Mouse (Mus musculus) 3134 (cell line): Measurements from ENCODE around the gene Gm20695.

Experiments used
- DNase-seq: peaks from one replicate; pipeline ENCODE4 v3.0.0-alpha.2; 2011; ENCODE audit warnings: low spot score; ENCODE audit not compliant: insufficient read length; ENCODE audit errors: extremely low read depth

Gm20695 gene

GRCm38 (mm10) chr16:3893739-3894138 lies 9.3 kb downstream of the Gm20695 start:
- DNase-seq: no peak

DNA sequence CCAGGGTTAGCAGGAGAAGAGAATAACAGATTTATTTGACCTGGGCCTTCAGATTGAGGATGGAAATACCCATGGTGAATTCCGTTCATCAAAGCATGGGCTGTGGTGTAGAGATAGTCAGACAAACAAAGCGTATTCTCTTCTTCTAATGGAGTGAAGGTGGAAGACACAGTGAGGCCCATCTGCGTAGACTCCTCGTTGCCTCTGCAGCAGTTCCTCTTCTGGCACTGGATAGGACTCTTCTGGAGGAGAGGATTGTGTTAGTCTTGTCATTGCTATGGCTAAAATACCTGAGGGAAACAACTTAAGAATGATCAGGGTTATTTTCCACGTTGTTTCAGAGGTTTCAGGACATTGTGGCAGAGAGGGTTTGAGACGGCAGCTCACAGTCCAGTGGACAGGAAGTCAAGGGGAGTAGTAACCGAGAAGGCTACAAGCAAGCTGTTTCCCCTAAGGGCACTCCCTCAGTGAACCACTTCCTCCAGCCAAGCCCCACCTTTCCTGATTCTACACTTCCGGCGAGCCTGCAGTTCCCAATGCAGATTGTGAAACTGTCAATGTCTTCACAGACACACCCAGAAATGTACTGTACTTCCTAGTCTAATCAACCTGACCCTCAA lies 10.8 kb downstream of the Gm20695 start:
- DNase-seq: no peak

- no peak for DNase-seq
Measured at GRCm38 (mm10) chr16:3896046-3896445, 11.6 kb downstream of the Gm20695 start.

DNA sequence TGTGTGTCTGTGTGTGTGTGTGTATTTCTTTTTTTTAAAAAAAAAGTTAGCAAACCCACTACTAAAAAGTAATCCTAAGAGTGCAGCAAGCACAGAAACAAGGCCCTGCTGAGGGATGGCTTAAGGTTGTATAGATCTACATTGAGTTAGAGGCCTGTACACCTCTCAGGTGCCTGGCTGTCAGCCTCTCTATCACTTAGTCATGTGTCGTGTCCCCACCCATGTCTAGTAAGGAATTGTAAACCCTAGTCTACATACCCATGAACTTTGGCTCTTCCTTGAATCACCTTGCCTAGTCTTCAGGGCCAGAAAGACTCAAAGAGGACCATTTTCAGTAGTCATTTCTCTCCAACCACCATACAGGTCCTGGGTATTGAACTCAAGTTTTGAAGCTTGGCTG lies 12.1 kb downstream of the Gm20695 start:
- no peak for DNase-seq

- no peak for DNase-seq
Measured at GRCm38 (mm10) chr16:3907471-3907870, 23.0 kb downstream of the Gm20695 start.

DNA sequence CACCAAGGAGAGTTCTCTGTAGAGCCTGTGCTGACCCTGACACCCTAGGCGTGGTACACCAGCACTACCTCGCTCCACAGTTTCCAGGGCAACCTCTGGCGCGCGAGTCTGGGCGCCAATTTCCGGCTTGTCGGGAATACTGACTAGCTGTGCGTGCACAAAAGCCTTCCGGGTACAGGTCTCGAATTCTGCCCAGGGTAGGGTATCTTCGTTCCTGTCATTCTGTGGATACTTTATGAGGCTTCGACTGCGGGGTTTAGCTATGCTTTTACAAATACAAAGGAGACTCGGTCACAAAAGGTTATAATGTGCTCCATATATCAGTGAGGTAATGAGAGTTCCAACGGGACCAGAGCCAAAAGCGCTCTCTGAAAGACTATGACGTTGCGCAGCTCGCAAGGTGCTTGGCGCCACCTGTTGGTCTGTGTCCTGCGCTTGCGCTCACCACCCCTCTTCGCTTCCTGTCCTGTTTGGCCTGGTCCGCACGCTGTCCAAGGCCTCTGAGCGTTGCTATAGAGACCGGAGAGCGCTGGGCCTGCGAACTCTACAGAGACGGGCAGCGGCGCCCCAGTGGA lies 24.2 kb downstream of the Gm20695 start, which contains the start of the genes 1700037C18Rik and Cluap1:
Gene 1700037C18Rik (minus strand): TSS at position 153 of the 575 bp plus-strand sequence.
Gene Cluap1 (plus strand): TSS at position 265 of the 575 bp plus-strand sequence.
- peak; percentile 89 for DNase-seq

DNA sequence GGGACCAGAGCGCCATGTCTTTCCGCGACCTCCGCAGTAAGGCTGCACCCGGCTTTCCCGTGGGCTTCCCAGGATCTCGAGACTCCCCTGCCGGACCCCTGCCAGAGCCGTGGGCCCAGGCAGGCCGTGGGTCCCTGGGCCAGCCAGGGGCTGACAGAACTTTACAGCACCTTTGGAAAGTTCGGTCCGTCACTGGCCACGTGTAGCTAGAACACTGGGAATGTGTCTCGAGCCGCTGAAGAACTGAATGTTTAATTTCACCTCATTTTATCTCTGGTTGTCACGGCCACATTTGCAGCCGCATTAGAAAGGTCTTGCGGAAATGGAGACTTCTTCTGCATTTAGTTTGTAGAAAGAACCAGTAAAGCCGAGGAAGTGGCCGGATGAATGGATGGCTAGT lies 24.7 kb downstream of the Gm20695 start:
- DNase-seq: no peak

- DNase-seq: no peak
Measured at GRCm38 (mm10) chr16:3920756-3921155, 36.3 kb downstream of the Gm20695 start.

- DNase-seq: no peak
Measured at GRCm38 (mm10) chr16:3923515-3923914, 39.1 kb downstream of the Gm20695 start.

GRCm38 (mm10) chr16:3923966-3924365 lies 39.5 kb downstream of the Gm20695 start:
- DNase-seq: no peak

- no peak for DNase-seq
Measured at GRCm38 (mm10) chr16:3928582-3928981, 44.1 kb downstream of the Gm20695 start.

DNA sequence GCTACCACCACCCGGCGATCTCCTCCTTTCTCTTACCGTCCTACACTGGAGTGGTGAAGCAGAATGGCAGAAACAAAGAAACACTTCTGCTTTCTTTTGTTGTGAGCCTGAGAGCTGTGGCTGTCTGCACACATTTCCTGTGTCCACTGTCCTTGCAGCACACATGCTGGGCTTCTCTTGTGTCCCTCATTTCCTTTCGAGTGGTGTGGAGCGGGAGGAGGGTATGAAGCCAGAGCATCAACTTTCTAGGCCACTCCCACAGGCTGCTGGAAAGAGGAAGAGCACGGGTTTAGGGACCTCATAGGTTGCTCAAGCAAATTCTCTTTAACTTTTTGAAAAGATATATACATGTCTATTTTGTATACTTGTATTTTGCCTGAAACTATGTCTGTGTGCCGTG lies 44.7 kb downstream of the Gm20695 start:
- DNase-seq: no peak

DNA sequence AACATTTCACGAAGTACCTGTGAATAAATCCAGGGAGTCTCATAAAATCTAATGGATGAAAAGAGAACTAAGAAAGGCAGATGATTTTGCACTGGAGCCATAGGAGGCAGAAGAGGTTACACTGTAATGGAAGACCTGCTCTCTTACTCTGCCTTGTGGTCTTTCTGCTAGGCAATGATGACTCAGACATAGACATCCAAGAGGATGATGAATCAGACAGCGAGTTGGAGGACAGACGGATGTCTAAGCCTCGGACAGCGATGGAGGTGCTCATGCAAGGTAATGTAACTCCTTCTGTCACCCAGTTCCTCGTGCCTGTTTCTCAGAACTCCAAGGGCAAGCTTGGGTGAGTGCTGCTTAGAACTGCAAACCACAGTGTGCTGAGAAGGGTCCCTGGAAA lies 49.1 kb downstream of the Gm20695 start:
- DNase-seq: peak; percentile 42

GRCm38 (mm10) chr16:3934091-3934490 lies 49.6 kb downstream of the Gm20695 start:
- peak; percentile 43 for DNase-seq

- no peak for DNase-seq
Measured at GRCm38 (mm10) chr16:3934701-3935100, 50.3 kb downstream of the Gm20695 start.

GRCm38 (mm10) chr16:3951141-3951540 lies 66.7 kb downstream of the Gm20695 start:
- DNase-seq: no peak

DNA sequence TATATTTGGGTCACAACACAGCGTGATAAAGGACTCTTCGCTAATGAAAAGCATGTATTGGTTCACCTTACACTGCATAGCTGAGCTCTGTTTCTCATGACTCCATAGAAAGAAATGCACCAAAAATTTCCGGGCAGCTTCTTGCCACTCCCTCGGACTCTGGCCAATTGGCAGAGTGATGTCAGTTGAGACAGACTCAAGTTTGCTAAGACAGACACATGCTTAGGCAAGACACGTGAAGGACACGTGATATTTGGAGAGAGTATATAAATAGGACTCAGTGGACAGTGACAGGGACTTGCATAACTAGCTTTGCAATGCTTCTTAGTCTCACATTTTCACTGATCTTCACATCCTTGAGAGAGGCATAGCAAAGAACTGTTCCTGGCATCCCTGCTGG lies 71.9 kb downstream of the Gm20695 start:
- DNase-seq: peak; percentile 80

GRCm38 (mm10) chr16:3959261-3959660 lies 74.8 kb downstream of the Gm20695 start:
- DNase-seq: peak; percentile 48

DNA sequence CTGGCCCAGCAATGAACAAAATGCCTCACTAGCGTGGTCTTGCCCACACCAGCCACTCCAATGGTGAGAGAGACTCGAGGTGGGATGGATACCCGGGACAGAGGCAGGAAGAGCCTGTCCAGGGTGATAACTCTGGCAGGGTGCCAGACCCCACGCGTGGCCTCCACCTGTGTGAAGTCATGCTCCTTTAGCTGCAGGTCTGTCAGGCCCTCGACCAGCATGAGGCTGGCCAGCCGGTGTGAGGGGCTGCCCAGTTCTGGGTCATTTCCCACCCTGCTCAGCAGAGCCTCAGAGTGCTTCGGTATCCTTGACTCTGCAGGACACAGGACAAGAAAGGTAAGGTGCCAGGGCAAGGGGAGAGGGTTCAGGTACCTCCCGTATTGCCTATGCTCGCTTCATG lies 80.5 kb downstream of the Gm20695 start:
- DNase-seq: no peak

DNA sequence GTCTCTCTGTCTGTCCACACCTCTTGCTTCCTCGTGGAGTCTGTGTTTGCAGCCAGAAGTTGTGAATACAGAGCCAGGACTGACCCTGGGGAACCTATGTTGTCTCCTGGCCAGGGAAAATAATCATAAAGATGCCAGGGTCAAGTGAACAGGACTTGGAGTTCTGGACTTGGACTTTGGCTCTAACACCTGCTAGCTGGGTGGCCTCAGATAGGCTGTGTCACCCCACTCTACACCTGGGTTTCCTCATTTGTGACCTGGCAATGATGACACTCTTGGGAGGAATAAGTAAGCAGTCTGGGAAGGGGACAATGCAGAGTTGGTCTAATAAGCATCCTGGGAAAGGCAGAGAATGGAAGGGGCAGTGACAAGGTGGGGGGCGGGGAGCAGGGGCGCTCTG lies 81.1 kb downstream of the Gm20695 start:
- no peak for DNase-seq
